Mouse (Mus musculus): ENCODE data around the gene Asgr2. TPM values are rescaled to one million over a fixed set of nuclear protein-coding genes. Genes with fewer than 3 reads are reported as not detected.

The Asgr2 gene
- total and polyA plus RNA-seq, 3 experiments, result 0.17 to 0.39 TPM; not detected in 1

GRCm38 (mm10) chr11:70139171-70139570 lies 46.7 kb downstream of the Asgr2 start:
- H3K27me3 ChIP-seq (replicated peaks), result peaks cover 33% of the 10 kb centered on the region
- TF ChIP-seq MEF2A (IDR thresholded peaks at IDR 0.05; ENCODE audit: borderline replicate concordance, low read depth, low read length), result no peak
- no peak for TF ChIP-seq HCFC1 (IDR thresholded peaks at IDR 0.05; ENCODE audit: low read depth, low read length)
- TF ChIP-seq CTCF (conservative IDR thresholded peaks at IDR 0.05 in 1 of 2, IDR thresholded peaks at IDR 0.05 in 1 of 2; ENCODE audit: low read depth in 2 of 2, low read length in 2 of 2), result no peak
- TF ChIP-seq KAT2A (IDR thresholded peaks at IDR 0.05; ENCODE audit: insufficient replicate concordance, low read length), result no peak
- no peak for TF ChIP-seq TBP (conservative IDR thresholded peaks at IDR 0.05; ENCODE audit: low read depth, low read length)
- no peak for TF ChIP-seq RAD21 (IDR thresholded peaks at IDR 0.05; ENCODE audit: low read depth, low read length)
- TF ChIP-seq MXI1 (IDR thresholded peaks at IDR 0.05; ENCODE audit: low read depth, low read length), result no peak
- no peak for TF ChIP-seq POLR2AphosphoS2 (IDR thresholded peaks at IDR 0.05; ENCODE audit: low read depth, low read length)
- TF ChIP-seq SMC3 (IDR thresholded peaks at IDR 0.05; ENCODE audit: low read depth, low read length), result no peak
- no peak for TF ChIP-seq UBTF (IDR thresholded peaks at IDR 0.05; ENCODE audit: low read depth, low read length)
- TF ChIP-seq ZC3H11A (IDR thresholded peaks at IDR 0.05; ENCODE audit: low read depth, low read length), result no peak
- no peak for TF ChIP-seq E2F4 (IDR thresholded peaks at IDR 0.05; ENCODE audit: insufficient replicate concordance, low read depth, low read length)
- no peak for TF ChIP-seq POLR2A (IDR thresholded peaks at IDR 0.05; ENCODE audit: low read depth, low read length)
- H3K36me3 ChIP-seq (replicated peaks in 1 of 2; ENCODE audit: control insufficient read depth in 1 of 2, insufficient read depth in 1 of 2, low read length in 1 of 2), result no peaks in the 10 kb centered on the region
- no peaks in the 10 kb centered on the region for H3K9me3 ChIP-seq (replicated peaks; ENCODE audit: low read length)
- H3K27ac ChIP-seq (ENCODE audit: insufficient read depth, low read depth), result no peak overlapping the region
- in situ Hi-C loops (cut with MboI; ENCODE audit: low pct_ligation_motif_present, low pct_unique_long_range_greater_than_20kb, low sequenced_read_pairs) (no loop called here), dilution Hi-C loops (cut with MboI; ENCODE audit: extremely low pct_ligation_motif_present, extremely low pct_unique_long_range_greater_than_20kb, low sequenced_read_pairs) (no loop called here)
- no peaks in the 10 kb centered on the region for H3K79me2 ChIP-seq (replicated peaks; ENCODE audit: control insufficient read depth, extremely low read depth, insufficient read depth, poor library complexity, severe bottlenecking)
- peaks cover 1 to 3% of the 10 kb centered on the region in 2 experiments; a peak in 1 of 4 replicates for H3K4me1 ChIP-seq (ENCODE audit: control insufficient read depth in 1 of 2, insufficient read depth in 2 of 2)
- H3K4me2 ChIP-seq (ENCODE audit: insufficient read depth, low read depth, poor library complexity, severe bottlenecking), result no peak overlapping the region
- no peak for DNase-seq (ENCODE audit: extremely low read depth)
- H3K4me3 ChIP-seq (replicated peaks in 1 of 3; ENCODE audit: low read depth in 2 of 3, low read length in 2 of 3, poor library complexity in 1 of 3), result no peak overlapping the region
- no peak overlapping the region for H3K9ac ChIP-seq (ENCODE audit: insufficient read depth, low read depth)

- H3K4me1 ChIP-seq (ENCODE audit: control insufficient read depth in 1 of 2, insufficient read depth in 2 of 2), result no peaks in the 10 kb centered on the region
- no peak overlapping the region for H3K4me2 ChIP-seq (ENCODE audit: insufficient read depth, low read depth, poor library complexity, severe bottlenecking)
- no peak for TF ChIP-seq GABPA (IDR thresholded peaks at IDR 0.05; ENCODE audit: insufficient replicate concordance, low read depth, low read length)
- no peak for TF ChIP-seq PAX5 (IDR thresholded peaks at IDR 0.05; ENCODE audit: low read length)
- no peak for TF ChIP-seq EP300 (IDR thresholded peaks at IDR 0.05; ENCODE audit: low read length)
- no peak for TF ChIP-seq ZKSCAN1 (IDR thresholded peaks at IDR 0.05; ENCODE audit: borderline replicate concordance, low read depth, low read length)
- TF ChIP-seq RCOR1 (conservative IDR thresholded peaks at IDR 0.05; ENCODE audit: low read depth, low read length), result no peak
- peak; percentile 98 for TF ChIP-seq JUND (conservative IDR thresholded peaks at IDR 0.05; ENCODE audit: low read depth, low read length)
- TF ChIP-seq NELFE (IDR thresholded peaks at IDR 0.05; ENCODE audit: low read depth, low read length), result no peak
- no peak for TF ChIP-seq CHD2 (IDR thresholded peaks at IDR 0.05; ENCODE audit: low read length)
- TF ChIP-seq CHD1 (IDR thresholded peaks at IDR 0.05; ENCODE audit: low read depth, low read length), result no peak
- TF ChIP-seq UBTF (IDR thresholded peaks at IDR 0.05; ENCODE audit: low read depth, low read length), result no peak
- TF ChIP-seq CTCF (conservative IDR thresholded peaks at IDR 0.05 in 1 of 2, IDR thresholded peaks at IDR 0.05 in 1 of 2; ENCODE audit: low read depth in 2 of 2, low read length in 2 of 2), result peak in 1 of 2 experiments; percentile 64; a peak in 2 of 4 replicates
- peak; percentile 55 for TF ChIP-seq RAD21 (IDR thresholded peaks at IDR 0.05; ENCODE audit: low read depth, low read length)
- peak; percentile 71 for TF ChIP-seq ZNF384 (IDR thresholded peaks at IDR 0.05; ENCODE audit: low read depth, low read length)
- no peak for TF ChIP-seq POLR2A (IDR thresholded peaks at IDR 0.05; ENCODE audit: low read depth, low read length)
- peak; percentile 49; the same call in 1 of the 2 replicates for TF ChIP-seq SMC3 (IDR thresholded peaks at IDR 0.05; ENCODE audit: low read depth, low read length)
- no peak for TF ChIP-seq MYC (IDR thresholded peaks at IDR 0.05; ENCODE audit: low read depth, low read length)
- TF ChIP-seq SIN3A (IDR thresholded peaks at IDR 0.05; ENCODE audit: low read length), result no peak
- no peak for TF ChIP-seq MXI1 (IDR thresholded peaks at IDR 0.05; ENCODE audit: low read depth, low read length)
- peak; percentile 91 for TF ChIP-seq JUN (IDR thresholded peaks at IDR 0.05; ENCODE audit: insufficient read depth, low read depth, low read length)
- no peak for TF ChIP-seq ZC3H11A (IDR thresholded peaks at IDR 0.05; ENCODE audit: low read depth, low read length)
- H3K4me3 ChIP-seq (replicated peaks in 1 of 3; ENCODE audit: low read depth in 2 of 3, low read length in 2 of 3, poor library complexity in 1 of 3), result no peak overlapping the region
- H3K79me2 ChIP-seq (replicated peaks; ENCODE audit: control insufficient read depth, extremely low read depth, insufficient read depth, poor library complexity, severe bottlenecking), result no peaks in the 10 kb centered on the region
- H3K9ac ChIP-seq (ENCODE audit: insufficient read depth, low read depth), result no peak overlapping the region
- H3K36me3 ChIP-seq (replicated peaks in 1 of 2; ENCODE audit: control insufficient read depth in 1 of 2, insufficient read depth in 1 of 2, low read length in 1 of 2), result no peaks in the 10 kb centered on the region
- H3K27me3 ChIP-seq (replicated peaks), result peaks cover 18% of the 10 kb centered on the region
- in situ Hi-C loops (cut with MboI; ENCODE audit: low pct_ligation_motif_present, low pct_unique_long_range_greater_than_20kb, low sequenced_read_pairs) (no loop called here), dilution Hi-C loops (cut with MboI; ENCODE audit: extremely low pct_ligation_motif_present, extremely low pct_unique_long_range_greater_than_20kb, low sequenced_read_pairs) (no loop called here)
- no peaks in the 10 kb centered on the region for H3K9me3 ChIP-seq (replicated peaks; ENCODE audit: low read length)
- DNase-seq (ENCODE audit: extremely low read depth), result peak; percentile 60
- no peak overlapping the region for H3K27ac ChIP-seq (ENCODE audit: insufficient read depth, low read depth)
These were observed 58.6 kb downstream of the Asgr2 start for GRCm38 (mm10) chr11:70151072-70151471.

Data from CH12.LX (cell line).